Comparison of ENCODE assay signal across 12 mouse cellular contexts in genomic region chr13:13576469-13577205, GRCm38 (mm10). TPM values are rescaled to one million over a fixed set of nuclear protein-coding genes. Genes with fewer than 3 reads are reported as not detected.
DNase-seq lines count a peak whose midpoint lies in the region; ATAC-seq and TF ChIP-seq lines count a peak whose summit lies in the region.
"Had no signal": no experiment of that assay in that cellular context is flagged by ENCODE, and none has a peak within 500 bp of the region (broad histone marks: within the 10 kb centered on the region; RNA-seq: fewer than 3 reads in every experiment).

No protein-coding gene starts in this region.

- peaks cover 11% of the 10 kb centered on the region for H3K4me1 ChIP-seq in heart, adult 2 months (ENCODE audit: control insufficient read depth, insufficient read depth, low read length)
- H3K4me1 ChIP-seq in heart, embryonic 10.5 days: peaks cover 9% of the 10 kb centered on the region; the same call in 1 of the 2 replicates
- H3K4me1 ChIP-seq in lung, embryonic 16.5 days (replicated peaks; ENCODE audit: control insufficient read depth, insufficient read depth, low read length): peaks cover 36% of the 10 kb centered on the region
- 0 out of 2 replicates have a peak, but pooled peaks cover 15% of the 10 kb centered on the region for H3K4me1 ChIP-seq in hindbrain, embryonic 14.5 days (replicated peaks; ENCODE audit: control insufficient read depth, insufficient read depth, low read length)
- H3K4me1 ChIP-seq in stomach, embryonic 15.5 days: 0 out of 2 replicates have a peak, but pooled peaks cover 3% of the 10 kb centered on the region

- no peaks in the 10 kb centered on the region for H3K9me3 ChIP-seq in heart, embryonic 10.5 days
- no peaks in the 10 kb centered on the region for H3K9me3 ChIP-seq in lung, embryonic 16.5 days (ENCODE audit: control insufficient read depth, low read length)
- no peaks in the 10 kb centered on the region for H3K9me3 ChIP-seq in hindbrain, embryonic 14.5 days (ENCODE audit: control insufficient read depth, low read length)
- no peaks in the 10 kb centered on the region for H3K9me3 ChIP-seq in stomach, embryonic 15.5 days

- no peak overlapping the region for H3K4me2 ChIP-seq in lung, embryonic 16.5 days (ENCODE audit: low read depth, low read length)
- peak overlapping the region; percentile 38 for H3K4me2 ChIP-seq in hindbrain, embryonic 14.5 days (replicated peaks)
- no peak overlapping the region for H3K4me2 ChIP-seq in stomach, embryonic 15.5 days

- no peaks in the 10 kb centered on the region for H3K79me2 ChIP-seq in heart, adult 2 months (replicated peaks; ENCODE audit: control insufficient read depth, insufficient read depth, low read length)

- intact Hi-C loops in heart, adult 2 months (cut with DNase I): loop anchor here (5.0 kb wide), 1 partner anchor 59 kb away; no protein-coding TSS in a partner anchor

- H3K9ac ChIP-seq in heart, adult 2 months (ENCODE audit: low read depth, low read length): no peak overlapping the region
- no peak overlapping the region for H3K9ac ChIP-seq in lung, embryonic 16.5 days (ENCODE audit: low read length)
- no peak overlapping the region for H3K9ac ChIP-seq in hindbrain, embryonic 14.5 days
- no peak overlapping the region for H3K9ac ChIP-seq in stomach, embryonic 15.5 days

- peak; percentile 47 for ATAC-seq in lung, embryonic 16.5 days (ENCODE audit: low read depth)
- peak; percentile 84 for ATAC-seq in hindbrain, embryonic 14.5 days (ENCODE audit: low FRiP score)
- peak; percentile 63; the same call in 1 of the 2 replicates for ATAC-seq in stomach, embryonic 15.5 days (ENCODE audit: insufficient read depth, low FRiP score, low read depth)
- ATAC-seq: activated CD4-positive, CD25-positive, alpha-beta regulatory T cell, adult 4 months had no signal

- 22% methylated on average over 8 of the region's 8 CpGs for WGBS in heart, adult 2 months
- 39% methylated on average over 8 of the region's 8 CpGs for WGBS in heart, embryonic 10.5 days
- WGBS in lung, embryonic 16.5 days: 44% methylated on average over 8 of the region's 8 CpGs
- 32% methylated on average over 8 of the region's 8 CpGs for WGBS in hindbrain, embryonic 14.5 days
- WGBS in stomach, embryonic 15.5 days: 53% methylated on average over 8 of the region's 8 CpGs

- TF ChIP-seq EP300 in heart, adult 2 months (IDR thresholded peaks at IDR 0.05; ENCODE audit: insufficient read depth, low read depth, low read length): no peak

- no peak for DNase-seq in heart, adult 2 months
- no peak for DNase-seq in heart, embryonic 10.5 days (ENCODE audit: low spot score)
- DNase-seq in lung, postnatal 14 days: no peak
- peak; percentile 49 for DNase-seq in hindbrain, embryonic 14.5 days (ENCODE audit: low spot score)
- DNase-seq in frontal cortex, postnatal 10 days (ENCODE audit: low spot score in 2 of 2): no peak
- DNase-seq in gastrocnemius, postnatal 4 days (ENCODE audit: low spot score in 2 of 2): no peak
- DNase-seq: cerebellum, adult 8-10 months; gastrocnemius, postnatal 25 days; lung, postnatal 4 days had no signal

- peak overlapping the region; percentile 11; the same call in 1 of the 2 replicates for H3K27ac ChIP-seq in heart, adult 2 months
- H3K27ac ChIP-seq in heart, embryonic 10.5 days: no peak overlapping the region
- H3K27ac ChIP-seq in lung, embryonic 16.5 days (ENCODE audit: low read length): 0 out of 2 replicates have a peak overlapping the region, but pooled peaks have one; percentile 15
- H3K27ac ChIP-seq in hindbrain, embryonic 14.5 days: no peak overlapping the region
- H3K27ac ChIP-seq in stomach, embryonic 15.5 days: no peak overlapping the region

- H3K4me3 ChIP-seq in heart, adult 2 months: no peak overlapping the region
- H3K4me3 ChIP-seq in heart, embryonic 10.5 days: no peak overlapping the region
- H3K4me3 ChIP-seq in lung, embryonic 16.5 days (ENCODE audit: low read length): no peak overlapping the region
- no peak overlapping the region for H3K4me3 ChIP-seq in hindbrain, embryonic 14.5 days (replicated peaks; ENCODE audit: low read length)
- H3K4me3 ChIP-seq in stomach, embryonic 15.5 days (replicated peaks): no peak overlapping the region

- no peaks in the 10 kb centered on the region for H3K27me3 ChIP-seq in heart, adult 2 months (ENCODE audit: control insufficient read depth, insufficient read depth, low read length)
- no peaks in the 10 kb centered on the region for H3K27me3 ChIP-seq in heart, embryonic 10.5 days (ENCODE audit: insufficient read depth, poor library complexity, severe bottlenecking)
- no peaks in the 10 kb centered on the region for H3K27me3 ChIP-seq in lung, embryonic 16.5 days (ENCODE audit: control insufficient read depth, insufficient read depth, low read depth, low read length)
- H3K27me3 ChIP-seq in hindbrain, embryonic 14.5 days (ENCODE audit: control insufficient read depth, insufficient read depth, low read length): no peaks in the 10 kb centered on the region
- no peaks in the 10 kb centered on the region for H3K27me3 ChIP-seq in stomach, embryonic 15.5 days (replicated peaks)

- no peak for TF ChIP-seq POLR2A in heart, adult 2 months (IDR thresholded peaks at IDR 0.05; ENCODE audit: insufficient read depth, low read depth, low read length)

- no peak for TF ChIP-seq CTCF in heart, adult 2 months (IDR thresholded peaks at IDR 0.05)

- H3K36me3 ChIP-seq in heart, adult 2 months (ENCODE audit: control insufficient read depth, insufficient read depth, low read length): no peaks in the 10 kb centered on the region
- no peaks in the 10 kb centered on the region for H3K36me3 ChIP-seq in heart, embryonic 10.5 days
- H3K36me3 ChIP-seq in lung, embryonic 16.5 days (ENCODE audit: control insufficient read depth, insufficient read depth, low read length): no peaks in the 10 kb centered on the region
- H3K36me3 ChIP-seq in hindbrain, embryonic 14.5 days (replicated peaks; ENCODE audit: control insufficient read depth, insufficient read depth): no peaks in the 10 kb centered on the region
- no peaks in the 10 kb centered on the region for H3K36me3 ChIP-seq in stomach, embryonic 15.5 days

RNA-seq across cellular contexts. Expression of gene Lyst, which starts 13.6 kb away (rescaled TPM):
- 1 to 10 TPM; 6.7 to 6.8 TPM for total RNA-seq in heart, adult 2 months (2021)
- polyA plus RNA-seq in heart, adult 2 months (2012; rRNA removed): 2.0 and 3.1 TPM in 2 replicates
- polyA plus RNA-seq in heart, embryonic 10.5 days (2016; fragmentation: Nextera tagmentation; extraction: Ambion mirVana): 1.9 and 2.9 TPM in 2 replicates
- polyA plus RNA-seq in lung, embryonic 16.5 days (2015; fragmentation: Nextera tagmentation; extraction: Ambion mirVana): 5.4 and 6.1 TPM in 2 replicates
- polyA plus RNA-seq in hindbrain, embryonic 14.5 days (2014; fragmentation: Nextera tagmentation; extraction: Ambion mirVana): 5.0 and 6.3 TPM in 2 replicates
- 6.0 and 6.6 TPM in 2 replicates for polyA plus RNA-seq in stomach, embryonic 15.5 days (2015; fragmentation: Nextera tagmentation; extraction: Ambion mirVana)
- total RNA-seq in gastrocnemius, postnatal 4 days (2021): 10 to 100 TPM; 13.7 to 16.4 TPM

Comparison
In these comparisons a context has a peak if more than half of its experiments do, and no peak if none do; other contexts are left out.
1. H3K27ac ChIP-seq: peak in heart, adult 2 months (single experiment) and lung, embryonic 16.5 days (single experiment); none in heart, embryonic 10.5 days (single experiment), hindbrain, embryonic 14.5 days (single experiment) and stomach, embryonic 15.5 days (single experiment).
2. Peak in every context shown above with its lines, with median percentiles within 50 percentile points of each other: ATAC-seq.